Mouse (Mus musculus): ENCODE measurements around the gene Spata2.

DNA sequence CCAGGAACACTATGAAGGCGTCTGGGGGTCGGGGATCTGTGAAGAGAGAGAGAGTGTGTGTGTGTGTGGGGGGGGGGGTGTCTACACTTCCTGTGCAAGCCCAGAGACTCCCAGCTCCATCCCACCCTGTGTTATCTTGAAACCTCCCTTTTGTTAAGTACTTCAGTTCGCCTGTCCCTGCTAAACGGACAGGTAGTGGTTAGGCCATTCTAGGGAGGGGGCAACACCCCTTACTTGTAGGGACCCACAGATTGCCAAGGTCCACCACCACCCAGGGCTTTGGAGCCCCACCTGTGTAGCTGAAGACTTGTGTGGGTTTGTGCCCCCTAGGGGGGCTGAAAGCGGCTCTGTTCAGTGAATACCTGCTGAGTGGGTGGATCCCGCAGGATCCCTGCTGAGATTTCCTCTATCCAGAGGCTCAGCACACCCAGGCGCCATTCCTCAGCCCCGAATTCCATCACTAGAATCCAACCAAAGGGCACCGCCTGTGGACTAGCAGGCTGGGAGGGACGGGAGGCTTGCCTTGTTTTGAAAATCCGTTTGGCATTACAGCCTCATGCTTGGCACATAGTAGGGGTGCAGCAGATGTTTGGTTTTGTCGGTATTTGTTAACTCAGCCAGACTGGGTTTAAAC, 47.9 kb upstream of the Spata2 start:
- TF ChIP-seq POLR2A (IDR thresholded peaks at IDR 0.05; ENCODE audit: insufficient read depth, low read length): no peak
- no peak for TF ChIP-seq CTCF (IDR thresholded peaks at IDR 0.05; ENCODE audit: low read depth, low read length)
